Mouse (Mus musculus) E14TG2a.4 (cell line): ENCODE results near the gene Sqstm1.

Experiments used
- CTCF ChIP-seq: conservative IDR thresholded peaks from 2 replicates; pipeline ENCODE4 v1.5.1; 2014; ENCODE audit warnings: low read length
- NANOG ChIP-seq: IDR thresholded peaks from 2 replicates; pipeline ENCODE4 v1.6.1; 2014; ENCODE audit warnings: borderline replicate concordance, low read length, mixed read lengths
- POU5F1 ChIP-seq: IDR thresholded peaks from 2 replicates; pipeline ENCODE4 v1.6.1; 2014; ENCODE audit warnings: low read length, borderline replicate concordance

DNA sequence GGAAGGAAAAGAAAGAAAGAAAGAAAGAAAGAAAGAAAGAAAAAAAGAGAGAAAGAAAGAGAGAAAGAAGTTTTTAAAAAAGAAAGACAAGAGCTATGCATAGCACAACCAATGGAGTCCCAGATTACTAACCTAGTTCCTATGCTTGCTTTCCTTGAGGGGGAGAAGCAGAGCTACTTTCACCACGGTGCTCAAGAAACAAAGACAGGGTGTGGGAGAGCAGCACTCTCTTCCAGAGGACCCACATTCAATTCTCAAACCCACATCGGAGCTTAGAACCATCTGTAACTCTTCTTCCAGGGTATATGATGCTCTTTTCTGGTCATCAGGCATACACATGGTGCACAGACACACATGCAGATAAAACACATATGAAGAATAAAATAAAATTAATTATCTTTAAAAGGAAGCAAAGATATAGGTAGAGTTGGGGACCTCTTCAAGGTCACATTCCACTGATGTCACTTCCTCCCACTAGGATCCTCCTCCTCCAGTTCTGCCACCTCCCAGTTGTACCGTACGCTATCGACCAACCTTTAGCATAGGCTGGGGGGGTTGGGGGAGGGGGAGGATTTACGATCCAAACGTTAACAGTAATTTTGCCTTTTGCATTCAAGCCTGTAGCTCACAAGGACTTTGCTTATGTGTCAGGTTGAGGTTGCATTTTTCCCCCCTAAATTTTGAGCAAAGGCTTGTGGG lies 38.0 kb upstream of the Sqstm1 start:
- TF ChIP-seq CTCF (no peak), NANOG (no peak), POU5F1 (no peak)
